Mouse (Mus musculus) forebrain, embryonic 14.5 days (tissue): ENCODE measurements at regions not wholly inside any gene's neighbourhood (a gene's known extent, or its start where the extent isn't known, plus 50 kb on each side); places are given as distances from the start of the nearest gene placed in this dataset.

Source experiments
- ATAC-seq: fragments of 200-750 bp; cut with Nextera tagmentation; 2 replicates; pipeline ENCODE4 v1.8.0; 2017; ENCODE audit warnings: mild to moderate bottlenecking, moderate library complexity
- DNase-seq: peaks from one replicate; pipeline ENCODE4 v3.0.0-alpha.2; 2015; ENCODE audit warnings: low spot score
- H3K27ac ChIP-seq: fragments of 300-500 bp; sonication (generic); 2 replicates; pipeline ENCODE4 v1.5.1; 2014; ENCODE audit warnings: low read depth, mild to moderate bottlenecking, control low read depth, low read length, moderate library complexity
- H3K27me3 ChIP-seq: fragments of 300-500 bp; sonication (generic); replicated peaks from 2 replicates; pipeline ENCODE4 v1.6.1; 2014; ENCODE audit warnings: low read length, control low read depth, mixed read lengths; ENCODE audit not compliant: control insufficient read depth, insufficient read depth
- H3K36me3 ChIP-seq: fragments of 300-500 bp; sonication (generic); 2 replicates; pipeline ENCODE4 v1.6.1; 2014; ENCODE audit warnings: low read length, control low read depth; ENCODE audit not compliant: control insufficient read depth, insufficient read depth
- H3K4me1 ChIP-seq: fragments of 300-500 bp; sonication (generic); 2 replicates; pipeline ENCODE4 v1.6.1; 2014; ENCODE audit warnings: antibody characterized with exemption, low read length, control low read depth; ENCODE audit not compliant: control insufficient read depth, insufficient read depth
- H3K4me2 ChIP-seq: fragments of 300-500 bp; sonication (generic); 2 replicates; pipeline ENCODE4 v1.6.1; 2014; ENCODE audit warnings: mild to moderate bottlenecking, control low read depth, low read length
- H3K4me3 ChIP-seq: fragments of 300-500 bp; sonication (generic); 2 replicates; pipeline ENCODE4 v1.5.1; 2014; ENCODE audit warnings: low read depth, low read length, control low read depth
- H3K9ac ChIP-seq: fragments of 300-500 bp; sonication (generic); 2 replicates; pipeline ENCODE4 v1.6.1; 2014; ENCODE audit warnings: mild to moderate bottlenecking, low read length, control low read depth, moderate library complexity
- H3K9me3 ChIP-seq: fragments of 300-500 bp; sonication (generic); replicated peaks from 2 replicates; pipeline ENCODE4 v1.6.1; 2016; ENCODE audit warnings: low read length, control low read depth, mixed read lengths; ENCODE audit not compliant: control insufficient read depth
- WGBS: fragments of 180-500 bp; shearing (Covaris S2); extraction: QIAGEN DNeasy Blood & Tissue Kit; methylation state at CpG from one replicate; pipeline ENCODE4 v1.1.7; 2014; 5-methylcytosine and 5-hydroxymethylcytosine counted together

GRCm38 (mm10) chr12:99060702-99061101 is 140.3 kb downstream of the Ttc8 start:
- DNase-seq = no peak
- WGBS = 49% methylated on average over 2 of the region's 2 CpGs
- no peak overlapping the region for H3K27ac ChIP-seq
- no peaks in the 10 kb centered on the region for H3K36me3 ChIP-seq
- H3K4me1 ChIP-seq = no peaks in the 10 kb centered on the region
- H3K4me3 ChIP-seq = no peak overlapping the region
- H3K27me3 ChIP-seq = no peaks in the 10 kb centered on the region
- H3K9me3 ChIP-seq = no peaks in the 10 kb centered on the region
- H3K4me2 ChIP-seq = no peak overlapping the region
- no peak overlapping the region for H3K9ac ChIP-seq
- no peak for ATAC-seq

GRCm38 (mm10) chr12:99063441-99063840 is 143.1 kb downstream of the Ttc8 start:
- ATAC-seq = peak; percentile 46; the same call in 1 of the 2 replicates
- no peak overlapping the region for H3K4me3 ChIP-seq
- H3K4me1 ChIP-seq = no peaks in the 10 kb centered on the region
- 46% methylated on average over 3 of the region's 3 CpGs for WGBS
- peak; percentile 73 for DNase-seq
- H3K9ac ChIP-seq = no peak overlapping the region
- H3K27ac ChIP-seq = no peak overlapping the region; the same call in 1 of the 2 replicates
- no peaks in the 10 kb centered on the region for H3K36me3 ChIP-seq
- H3K27me3 ChIP-seq = no peaks in the 10 kb centered on the region
- no peak overlapping the region for H3K4me2 ChIP-seq
- no peaks in the 10 kb centered on the region for H3K9me3 ChIP-seq

GRCm38 (mm10) chr12:99063885-99064284 is 143.5 kb downstream of the Ttc8 start:
- H3K36me3 ChIP-seq = no peaks in the 10 kb centered on the region
- H3K9ac ChIP-seq = no peak overlapping the region
- no peak overlapping the region for H3K4me3 ChIP-seq
- ATAC-seq (peak; percentile 20; the same call in 1 of the 2 replicates), DNase-seq (no peak)
- H3K9me3 ChIP-seq = no peaks in the 10 kb centered on the region
- no peak overlapping the region; the same call in 1 of the 2 replicates for H3K27ac ChIP-seq
- no peak overlapping the region for H3K4me2 ChIP-seq
- no peaks in the 10 kb centered on the region for H3K4me1 ChIP-seq
- no peaks in the 10 kb centered on the region for H3K27me3 ChIP-seq
- 93% methylated on average over 8 of the region's 8 CpGs for WGBS

GRCm38 (mm10) chr12:99067962-99068361 is 147.6 kb downstream of the Ttc8 start:
- Histone ChIP-seq H3K36me3 (no peaks in the 10 kb centered on the region), H3K4me1 (0 out of 2 replicates have a peak, but pooled peaks cover 3% of the 10 kb centered on the region), H3K4me3 (no peak overlapping the region), H3K27ac (no peak overlapping the region), H3K9me3 (no peaks in the 10 kb centered on the region), H3K4me2 (no peak overlapping the region), H3K9ac (no peak overlapping the region), H3K27me3 (no peaks in the 10 kb centered on the region)
- 76% methylated on average over 3 of the region's 3 CpGs for WGBS
- ATAC-seq (no peak), DNase-seq (no peak)

- ATAC-seq = no peak
These were observed 153.4 kb downstream of the Ttc8 start for GRCm38 (mm10) chr12:99073766-99074165.

GRCm38 (mm10) chr12:99077366-99077765 is 157.0 kb downstream of the Ttc8 start:
- Histone ChIP-seq H3K9me3 (no peaks in the 10 kb centered on the region), H3K4me1 (0 out of 2 replicates have a peak, but pooled peaks cover 3% of the 10 kb centered on the region), H3K27ac (no peak overlapping the region), H3K4me2 (no peak overlapping the region), H3K27me3 (no peaks in the 10 kb centered on the region), H3K4me3 (no peak overlapping the region), H3K36me3 (no peaks in the 10 kb centered on the region), H3K9ac (no peak overlapping the region)
- WGBS = 61% methylated on average over 3 of the region's 3 CpGs
- ATAC-seq = no peak
- DNase-seq = no peak

More at GRCm38 (mm10) chr12:99073766-99074165, 153.4 kb downstream of the Ttc8 start:
- no peak for DNase-seq
- H3K36me3 ChIP-seq = no peaks in the 10 kb centered on the region
- H3K27ac ChIP-seq = no peak overlapping the region
- H3K9ac ChIP-seq = no peak overlapping the region
- H3K27me3 ChIP-seq = no peaks in the 10 kb centered on the region
- H3K4me3 ChIP-seq = no peak overlapping the region
- no peaks in the 10 kb centered on the region for H3K9me3 ChIP-seq
- no peak overlapping the region for H3K4me2 ChIP-seq
- WGBS = 89% methylated on average over 5 of the region's 5 CpGs
- 0 out of 2 replicates have a peak, but pooled peaks cover 3% of the 10 kb centered on the region for H3K4me1 ChIP-seq

GRCm38 (mm10) chr12:99079873-99080272 is 159.5 kb downstream of the Ttc8 start:
- no peaks in the 10 kb centered on the region for H3K27me3 ChIP-seq
- no peaks in the 10 kb centered on the region for H3K36me3 ChIP-seq
- H3K9me3 ChIP-seq = no peaks in the 10 kb centered on the region
- no peak for DNase-seq
- 93% methylated on average over 1 of the region's 1 CpGs for WGBS
- H3K4me3 ChIP-seq = no peak overlapping the region
- H3K4me1 ChIP-seq = peaks cover 7% of the 10 kb centered on the region
- no peak for ATAC-seq
- H3K4me2 ChIP-seq = no peak overlapping the region
- H3K9ac ChIP-seq = no peak overlapping the region
- no peak overlapping the region for H3K27ac ChIP-seq

- ATAC-seq = no peak; the same call in 1 of the 2 replicates
- H3K4me2 ChIP-seq = peak overlapping the region; percentile 11; the same call in 1 of the 2 replicates
- H3K9me3 ChIP-seq = no peaks in the 10 kb centered on the region
- peaks cover 26% of the 10 kb centered on the region for H3K4me1 ChIP-seq
- H3K36me3 ChIP-seq = no peaks in the 10 kb centered on the region
- H3K4me3 ChIP-seq = no peak overlapping the region
- no peak overlapping the region for H3K27ac ChIP-seq
- no peak for DNase-seq
- H3K9ac ChIP-seq = peak overlapping the region; percentile 13; the same call in 1 of the 2 replicates
- 38% methylated on average over 11 of the region's 11 CpGs for WGBS
- H3K27me3 ChIP-seq = no peaks in the 10 kb centered on the region
These were observed 163.2 kb downstream of the Ttc8 start for GRCm38 (mm10) chr12:99083616-99084015.

GRCm38 (mm10) chr12:99084144-99084543 is 163.8 kb downstream of the Ttc8 start:
- WGBS = 1% methylated on average over 18 of the region's 18 CpGs
- peaks cover 26% of the 10 kb centered on the region for H3K4me1 ChIP-seq
- H3K4me2 ChIP-seq = peak overlapping the region; percentile 11; the same call in 1 of the 2 replicates
- no peaks in the 10 kb centered on the region for H3K27me3 ChIP-seq
- ATAC-seq = peak; percentile 93
- no peak overlapping the region for H3K27ac ChIP-seq
- H3K36me3 ChIP-seq = no peaks in the 10 kb centered on the region
- no peak overlapping the region for H3K4me3 ChIP-seq
- no peaks in the 10 kb centered on the region for H3K9me3 ChIP-seq
- peak overlapping the region; percentile 6; the same call in 1 of the 2 replicates for H3K9ac ChIP-seq
- peak; percentile 90 for DNase-seq
